Mouse (Mus musculus) left cerebral cortex, postnatal 14 days (tissue): ENCODE measurements around the gene Ascc1. TPM values are rescaled to one million over a fixed set of nuclear protein-coding genes. Genes with fewer than 3 reads are reported as not detected.
"Not testable (repeated sequence)": the region's sequence is repeated elsewhere in the genome, so short reads cannot be mapped to it uniquely, and the experiment has no call there.

Experiments
- DNase-seq, 2 experiments: peaks; one replicate each; pipeline ENCODE4 v3.0.0; 2021 to 2022; ENCODE audit warnings: low spot score in 2 of 2, mixed read lengths in 1 of 2
- intact Hi-C: fragments of 180-260 bp; cut with DNase I; formaldehyde crosslinking; loops from one replicate; pipeline ENCODE4 v1.15.1; 2025
- total RNA-seq, 2 experiments: library from RNA; stranded (reverse); gene quantifications; 2 replicates each; pipeline ENCODE4 v1.2.3; 2021

Ascc1 gene
- total RNA-seq, 2 experiments from 2014 or later = 18.1 to 19.4 TPM

- peak; percentile 60 to 80 for DNase-seq
- intact Hi-C loops = no loop called here
Measured at GRCm38 (mm10) chr10:59974191-59974664, 28.4 kb upstream of the Ascc1 start.

GRCm38 (mm10) chr10:59974786-59975185 lies 27.8 kb upstream of the Ascc1 start:
- no peak for DNase-seq
- intact Hi-C loops = no loop called here

GRCm38 (mm10) chr10:59977141-59977540 lies 25.5 kb upstream of the Ascc1 start:
- DNase-seq = no peak
- intact Hi-C loops = no loop called here

GRCm38 (mm10) chr10:59977715-59978343 lies 24.8 kb upstream of the Ascc1 start:
- intact Hi-C loops = no loop called here
- DNase-seq = no peak

- intact Hi-C loops = no loop called here
- no peak for DNase-seq
Measured at GRCm38 (mm10) chr10:59978401-59978800, 24.2 kb upstream of the Ascc1 start.

GRCm38 (mm10) chr10:59978873-59979743 lies 23.5 kb upstream of the Ascc1 start:
- intact Hi-C loops = no loop called here
- DNase-seq = peak in 1 of 2 experiments; percentile 62

- DNase-seq = no peak
Measured at GRCm38 (mm10) chr10:59980815-59981244, 21.8 kb upstream of the Ascc1 start.

DNA sequence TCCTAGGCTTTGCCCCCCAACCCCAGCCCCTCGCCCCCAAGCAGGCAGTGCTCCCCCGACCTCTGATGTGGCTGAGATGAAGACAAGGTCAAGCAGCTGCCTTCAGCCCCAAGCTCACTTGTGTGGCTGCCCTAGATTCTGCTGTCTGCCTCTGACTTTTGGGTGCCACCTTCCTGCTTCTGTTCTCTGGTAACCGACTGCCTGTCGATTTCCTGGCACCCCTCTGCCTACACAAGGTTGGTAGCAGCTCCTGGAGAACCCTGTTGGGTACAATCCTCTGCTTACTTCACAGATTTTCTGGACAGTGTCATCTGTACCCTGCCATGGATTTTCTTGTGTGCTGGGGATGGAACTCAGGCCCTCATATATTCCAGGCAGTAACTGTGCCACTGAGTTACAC lies 21.3 kb upstream of the Ascc1 start:
- intact Hi-C loops = loop anchor here (5.0 kb wide), 1 partner anchor 89 kb away; no protein-coding TSS in a partner anchor
- no peak for DNase-seq

More at GRCm38 (mm10) chr10:59980815-59981244, 21.8 kb upstream of the Ascc1 start:
- intact Hi-C loops = loop anchor here (5.0 kb wide), 1 partner anchor 89 kb away; no protein-coding TSS in a partner anchor

DNA sequence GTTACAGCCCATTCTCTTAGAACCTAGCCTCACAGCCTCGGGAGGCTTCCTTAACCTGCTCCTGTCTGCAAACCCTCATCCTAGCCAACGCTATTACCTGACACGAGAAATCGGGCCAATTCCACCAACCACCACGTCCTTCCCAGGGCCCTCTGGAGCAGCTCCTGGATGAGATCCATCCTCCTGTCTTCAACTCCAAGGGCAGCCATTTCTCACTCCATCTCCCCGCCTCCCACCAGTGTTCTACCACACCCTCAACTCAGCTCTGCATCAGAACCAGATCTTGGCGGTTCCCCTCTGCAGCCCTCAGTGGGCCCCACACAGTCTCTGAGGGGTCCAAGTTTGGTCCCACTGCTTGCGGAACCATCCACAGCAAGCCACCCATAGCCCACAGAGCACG lies 20.8 kb upstream of the Ascc1 start:
- DNase-seq = no peak
- intact Hi-C loops = loop anchor here (5.0 kb wide), 1 partner anchor 89 kb away; no protein-coding TSS in a partner anchor

DNA sequence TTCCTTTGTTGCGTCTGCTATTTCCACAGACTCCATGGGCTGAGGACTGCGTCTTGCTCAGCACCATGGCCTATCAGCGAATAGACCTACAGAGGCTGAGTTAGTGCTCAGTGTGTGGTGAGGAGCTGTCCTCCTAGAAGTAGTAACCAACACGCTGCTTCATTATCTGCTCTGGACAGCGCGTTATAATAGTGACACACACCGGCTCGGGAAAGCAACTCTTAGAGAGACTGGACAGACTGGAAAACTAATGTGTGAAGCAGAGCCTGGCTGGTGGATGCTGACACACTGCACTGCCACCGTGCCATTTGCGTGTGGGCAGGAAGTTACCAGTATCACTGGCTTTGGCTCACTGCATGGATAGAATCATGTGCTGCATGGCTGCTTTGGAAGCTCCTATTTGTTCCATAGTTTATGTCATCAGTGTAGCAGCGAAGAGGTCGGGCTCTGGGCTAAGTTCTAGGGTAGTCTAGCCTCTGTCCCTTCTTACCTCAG lies 20.2 kb upstream of the Ascc1 start:
- no peak for DNase-seq
- intact Hi-C loops = loop anchor here (5.0 kb wide), 1 partner anchor 90 kb away; no protein-coding TSS in a partner anchor

- DNase-seq = no peak
- intact Hi-C loops = no loop called here
Measured at GRCm38 (mm10) chr10:59988036-59988435, 14.6 kb upstream of the Ascc1 start.

DNA sequence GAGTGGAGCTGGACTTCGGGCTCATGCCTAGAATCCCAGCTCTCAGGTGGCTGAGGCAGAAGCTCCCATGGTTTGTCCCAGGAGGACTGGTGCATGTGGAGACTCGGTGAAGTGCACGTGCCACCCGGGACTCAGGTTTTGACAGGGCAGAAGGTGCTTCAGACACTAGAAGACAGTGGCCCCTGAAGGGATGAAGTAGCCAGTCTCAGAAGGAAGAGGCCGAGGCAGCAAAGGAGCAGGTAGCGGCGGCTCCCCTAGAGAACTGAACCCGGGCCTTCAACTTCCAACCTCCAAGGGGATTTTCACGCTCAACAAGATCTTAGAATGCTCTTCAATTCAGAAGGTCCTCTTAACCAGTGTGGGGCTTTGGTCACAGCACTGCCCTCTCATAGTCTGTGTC lies 12.2 kb upstream of the Ascc1 start:
- intact Hi-C loops = loop anchor here (10.0 kb wide), 1 partner anchor 254 kb away; no protein-coding TSS in a partner anchor
- no peak for DNase-seq

- DNase-seq = no peak
Measured at GRCm38 (mm10) chr10:59991262-59991880, 11.2 kb upstream of the Ascc1 start.

DNA sequence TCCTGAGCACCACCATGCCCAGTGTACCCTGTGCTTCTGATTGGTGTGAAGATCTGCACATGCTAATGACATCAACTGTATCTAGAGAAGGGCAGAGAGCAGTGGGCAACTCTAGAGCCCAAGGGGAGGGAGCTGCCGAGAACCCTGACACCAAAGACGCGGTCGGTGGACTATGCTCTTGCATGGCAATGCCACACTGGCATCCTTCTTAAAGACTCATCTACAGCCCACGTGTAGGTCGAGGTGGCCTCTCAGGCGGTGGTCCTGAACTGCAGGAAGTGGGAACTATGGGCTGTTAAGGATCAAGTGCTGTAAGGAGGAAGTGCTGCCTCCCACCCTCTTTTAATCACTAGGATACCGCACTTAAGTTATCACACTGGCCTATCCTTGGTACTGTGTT lies 10.6 kb upstream of the Ascc1 start:
- intact Hi-C loops = loop anchor here (10.0 kb wide), 1 partner anchor 253 kb away; no protein-coding TSS in a partner anchor
- no peak for DNase-seq

More at GRCm38 (mm10) chr10:59991262-59991880, 11.2 kb upstream of the Ascc1 start:
- intact Hi-C loops = loop anchor here (10.0 kb wide), 1 partner anchor 253 kb away; no protein-coding TSS in a partner anchor

GRCm38 (mm10) chr10:59993813-59994212 lies 8.8 kb upstream of the Ascc1 start:
- intact Hi-C loops = loop anchor here (10.0 kb wide), 1 partner anchor 251 kb away; no protein-coding TSS in a partner anchor
- DNase-seq = not testable (repeated sequence)

DNA sequence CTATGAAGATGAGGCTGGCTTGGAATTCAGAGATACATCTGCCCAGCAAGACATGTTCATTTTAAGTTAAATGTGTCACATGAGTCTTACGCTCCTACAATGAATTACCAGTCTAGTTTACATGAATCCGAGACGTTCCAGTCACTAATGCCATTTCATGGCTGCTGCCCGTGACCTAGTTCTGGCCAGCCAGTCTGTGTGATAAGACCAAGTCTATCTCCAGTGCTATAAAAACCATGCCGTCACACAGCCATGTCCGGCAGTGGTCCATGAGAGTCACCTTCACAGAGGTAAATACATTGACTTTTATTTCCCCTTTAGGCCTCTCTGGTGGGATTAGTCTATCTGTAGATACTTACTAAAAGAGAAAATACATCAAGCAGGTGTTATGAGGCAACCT lies 6.7 kb upstream of the Ascc1 start:
- intact Hi-C loops = loop anchor here (10.0 kb wide), 1 partner anchor 249 kb away; no protein-coding TSS in a partner anchor
- no peak for DNase-seq

- peak; percentile 79 to 85 for DNase-seq
- intact Hi-C loops = loop anchor here (10.0 kb wide), 1 partner anchor 247 kb away; no protein-coding TSS in a partner anchor
Measured at GRCm38 (mm10) chr10:59997591-59997990, 5.0 kb upstream of the Ascc1 start.

GRCm38 (mm10) chr10:59999057-59999456 lies 3.5 kb upstream of the Ascc1 start:
- no peak for DNase-seq
- intact Hi-C loops = loop anchor here (10.0 kb wide), 1 partner anchor 246 kb away; no protein-coding TSS in a partner anchor

DNA sequence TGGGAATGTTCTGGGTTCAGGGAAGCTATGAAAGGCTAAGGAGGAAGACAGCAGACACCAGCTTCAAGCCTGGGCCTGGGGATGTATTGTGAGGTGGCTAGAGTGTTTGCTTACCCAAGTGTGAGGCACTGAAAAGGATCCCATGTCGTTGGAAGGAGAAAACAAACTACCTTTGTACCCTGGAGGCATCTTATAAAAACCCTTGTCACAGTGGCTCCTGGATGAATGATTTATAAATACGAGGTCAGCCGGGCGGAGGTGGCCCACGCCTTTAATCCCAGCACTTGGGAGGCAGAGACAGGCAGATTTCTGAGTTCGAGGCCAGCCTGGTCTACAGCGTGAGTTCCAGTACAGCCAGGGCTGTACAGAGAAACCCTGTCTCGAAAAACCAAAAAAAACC lies 942 bp upstream of the Ascc1 start:
- not testable (repeated sequence) for DNase-seq
- intact Hi-C loops = loop anchor here (5.0 kb wide), 2 partner anchors 106 to 109 kb away; partner anchors contain the start of gene Spock2
